Mouse (Mus musculus): ENCODE measurements around the gene Cnbd2. TPM values are rescaled to one million over a fixed set of nuclear protein-coding genes. Genes with fewer than 3 reads are reported as not detected.

Gene Cnbd2
- 3.9 and 4.9 TPM in 2 replicates for polyA plus RNA-seq (2015; fragmentation: Nextera tagmentation; extraction: Ambion mirVana)

GRCm38 (mm10) chr2:156312297-156312897 lies at the start of gene Cnbd2, which contains the start of gene Scand1:
TSS of gene Cnbd2 (plus strand) at chr2:156312299.
TSS of gene Scand1 (minus strand) at chr2:156312704.

DNA sequence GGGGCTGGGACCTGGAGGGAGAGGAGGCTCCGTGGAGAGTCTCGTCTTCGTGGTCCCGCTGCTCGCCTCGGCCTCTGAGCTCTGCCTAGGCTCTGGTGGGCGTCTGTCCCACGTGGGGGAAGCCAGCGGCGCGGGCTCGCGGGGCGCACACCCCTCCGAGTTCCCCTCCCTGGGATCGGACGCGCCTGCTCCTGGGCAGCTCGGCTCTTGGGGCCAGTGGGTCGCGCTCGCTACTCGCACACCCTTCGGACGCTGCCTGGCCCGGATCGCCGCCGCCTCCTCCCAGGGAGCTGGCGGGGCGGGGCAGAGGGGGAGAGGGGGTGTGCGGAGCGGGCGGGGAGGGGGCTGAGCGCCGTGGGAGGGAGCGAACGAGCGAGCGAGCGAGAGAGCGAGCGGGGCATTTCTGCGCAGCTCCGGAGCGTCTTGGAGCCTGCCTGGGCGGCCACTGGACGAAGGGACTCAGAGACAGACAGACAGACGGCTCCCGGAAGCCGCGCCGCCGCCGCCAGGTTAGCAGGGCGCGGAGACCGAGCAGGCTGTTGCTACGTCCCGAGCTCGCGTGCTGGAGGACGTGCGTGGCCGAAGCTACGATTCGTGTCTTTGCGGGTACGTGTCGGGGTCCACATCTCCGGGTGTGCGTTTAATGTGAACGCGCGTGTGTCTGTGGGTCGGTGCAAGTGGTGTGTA lies 108.7 kb downstream of the Cnbd2 start, which contains the start of gene Epb41l1:
Gene Epb41l1, plus strand, starts transcription at position 216 of the 687 bp plus-strand sequence.

Small RNA genes lying within 50 kb of the gene (microRNA-seq; reads per million reads assigned to microRNA genes)
- 0 reads per million in 2 experiments for gene Gm22758
- 0 reads per million in 2 experiments for gene Gm22759

Other genes with a start within 250 kb of the Cnbd2 start
- gene Spag4, start 247.1 kb upstream of the Cnbd2 start, polyA plus RNA-seq (2015; fragmentation: Nextera tagmentation; extraction: Ambion mirVana), result 0.41 and 1.0 TPM in 2 replicates
- gene Cpne1, start 200.3 kb upstream of the Cnbd2 start, polyA plus RNA-seq (2015; fragmentation: Nextera tagmentation; extraction: Ambion mirVana), result 16.6 and 17.6 TPM in 2 replicates
- gene Rbm12, start 200.3 kb upstream of the Cnbd2 start, polyA plus RNA-seq (2015; fragmentation: Nextera tagmentation; extraction: Ambion mirVana), result 7.7 and 8.2 TPM in 2 replicates
- gene Gm28036, start 185.2 kb upstream of the Cnbd2 start, polyA plus RNA-seq (2015; fragmentation: Nextera tagmentation; extraction: Ambion mirVana), result 5.9 and 6.4 TPM in 2 replicates
- gene Romo1, start 168.3 kb upstream of the Cnbd2 start, polyA plus RNA-seq (2015; fragmentation: Nextera tagmentation; extraction: Ambion mirVana), result 401 and 417 TPM in 2 replicates
- 47.7 and 53.0 TPM in 2 replicates for gene Nfs1, start 168.1 kb upstream of the Cnbd2 start, polyA plus RNA-seq (2015; fragmentation: Nextera tagmentation; extraction: Ambion mirVana)
- 303 and 306 TPM in 2 replicates for gene Rbm39, start 132.1 kb upstream of the Cnbd2 start, polyA plus RNA-seq (2015; fragmentation: Nextera tagmentation; extraction: Ambion mirVana)
- gene Phf20, start 115.8 kb upstream of the Cnbd2 start, polyA plus RNA-seq (2015; fragmentation: Nextera tagmentation; extraction: Ambion mirVana), result 25.3 and 31.9 TPM in 2 replicates
- gene Scand1, start 405 bp downstream of the Cnbd2 start, polyA plus RNA-seq (2015; fragmentation: Nextera tagmentation; extraction: Ambion mirVana), result 68.3 and 84.5 TPM in 2 replicates
- 0.55 and 1.1 TPM in 2 replicates for gene Epb41l1, start 108.6 kb downstream of the Cnbd2 start, polyA plus RNA-seq (2015; fragmentation: Nextera tagmentation; extraction: Ambion mirVana)
- gene Aar2, start 235.3 kb downstream of the Cnbd2 start, polyA plus RNA-seq (2015; fragmentation: Nextera tagmentation; extraction: Ambion mirVana), result 19.3 and 21.1 TPM in 2 replicates

All from skeletal muscle tissue, postnatal 0 days (tissue).